Mouse (Mus musculus): ENCODE results near the gene Rbl1.

- TF ChIP-seq CTCF (IDR thresholded peaks at IDR 0.05; ENCODE audit: low read depth): no peak
- no peak for TF ChIP-seq EP300 (IDR thresholded peaks at IDR 0.05; ENCODE audit: low read depth)
These were observed 85.8 kb downstream of the Rbl1 start for GRCm38 (mm10) chr2:157118556-157118955.

Measured in liver, embryonic 14.5 days (tissue).